Mouse (Mus musculus) kidney, embryonic 15.5 days (tissue): ENCODE results near the gene Rps7. TPM values are rescaled to one million over a fixed set of nuclear protein-coding genes. Genes with fewer than 3 reads are reported as not detected.

Experiments used
- ATAC-seq: fragments of 200-750 bp; cut with Nextera tagmentation; replicated peaks from 2 replicates; pipeline ENCODE4 v1.8.0; 2017; ENCODE audit warnings: moderate TSS enrichment; ENCODE audit not compliant: low FRiP score
- H3K27ac ChIP-seq: fragments of 300-500 bp; sonication (generic); 2 replicates; pipeline ENCODE4 v1.5.1; 2015; ENCODE audit warnings: mild to moderate bottlenecking, inconsistent platforms
- H3K27me3 ChIP-seq: fragments of 300-500 bp; sonication (generic); 2 replicates; pipeline ENCODE4 v1.6.1; 2015; ENCODE audit warnings: inconsistent platforms
- H3K36me3 ChIP-seq: fragments of 300-500 bp; sonication (generic); 2 replicates; pipeline ENCODE4 v1.6.1; 2015; ENCODE audit warnings: inconsistent platforms
- H3K4me1 ChIP-seq: fragments of 300-500 bp; sonication (generic); 2 replicates; pipeline ENCODE4 v1.6.1; 2015; ENCODE audit warnings: inconsistent platforms
- H3K4me2 ChIP-seq: fragments of 300-500 bp; sonication (generic); 2 replicates; pipeline ENCODE4 v1.6.1; 2015; ENCODE audit warnings: moderate library complexity, mild to moderate bottlenecking, inconsistent platforms
- H3K4me3 ChIP-seq: fragments of 300-500 bp; sonication (generic); replicated peaks from 2 replicates; pipeline ENCODE4 v1.5.1; 2015; ENCODE audit warnings: mild to moderate bottlenecking, inconsistent platforms
- H3K9ac ChIP-seq: fragments of 300-500 bp; sonication (generic); 2 replicates; pipeline ENCODE4 v1.6.1; 2015; ENCODE audit warnings: mild to moderate bottlenecking, inconsistent platforms
- H3K9me3 ChIP-seq: fragments of 300-500 bp; sonication (generic); replicated peaks from 2 replicates; pipeline ENCODE4 v1.6.1; 2016; ENCODE audit warnings: inconsistent platforms
- WGBS: fragments of 180-500 bp; shearing (Covaris S2); methylation state at CpG from one replicate; pipeline ENCODE4 v1.1.7; 2015; ENCODE audit warnings: mixed read lengths; 5-methylcytosine and 5-hydroxymethylcytosine counted together
- microRNA-seq: library from miRNA; unstranded; fragments of <30 nt; microRNA quantifications from one replicate; pipeline ENCODE4, GENCODE M21; 2016
- polyA plus RNA-seq: library from polyadenylated mRNA; unstranded; fragments of >200 nt; fragmentation: Nextera tagmentation; extraction: Ambion mirVana; gene quantifications from 2 replicates; pipeline ENCODE4 v1.2.1, GENCODE M21; 2015

Gene Rps7
- polyA plus RNA-seq, 1 experiment from 2014 or later, result 680 TPM

DNA sequence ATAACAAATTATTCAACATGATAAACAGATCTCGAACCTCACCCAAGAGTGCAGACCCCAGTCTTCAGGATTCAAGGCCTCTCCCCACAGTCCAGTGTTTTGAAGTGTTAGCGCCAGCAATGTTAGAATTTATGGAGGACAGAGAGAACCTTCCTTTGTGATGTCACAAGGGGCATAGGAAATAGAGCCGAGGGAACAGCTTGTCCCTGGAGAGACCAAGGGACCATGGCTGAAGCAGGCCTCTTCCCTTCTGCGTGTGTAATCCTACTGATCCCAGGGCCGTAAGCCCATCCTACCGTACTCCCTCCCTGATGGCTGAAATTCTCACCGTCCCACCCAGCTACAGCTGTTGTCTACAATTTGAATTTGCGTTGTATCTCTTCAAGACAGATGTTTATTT, 53.3 kb downstream of the Rps7 start, which contains the start of gene Allc:
Allc (minus strand) TSS at position 101 of the 400 bp plus-strand sequence.
- Histone ChIP-seq H3K4me1 (no peaks in the 10 kb centered on the region), H3K27me3 (no peaks in the 10 kb centered on the region), H3K27ac (no peak within 1 kb of the TSS), H3K4me2 (no peak within 1 kb of the TSS), H3K36me3 (no peaks in the 10 kb centered on the region), H3K4me3 (no peak within 1 kb of the TSS), H3K9me3 (no peaks in the 10 kb centered on the region), H3K9ac (no peak within 1 kb of the TSS)
- ATAC-seq, result no peak
- 83% methylated on average over 8 of the region's 8 CpGs for WGBS

Small RNA genes lying within 50 kb of the gene (microRNA-seq; reads per million reads assigned to microRNA genes)
- not detected for gene Mir6937

Other genes starting within 250 kb of the Rps7 start
- 0.12 TPM in 1 of 2 replicates, not detected in the other for gene Dcdc2c, start 83.6 kb downstream of the Rps7 start, polyA plus RNA-seq
- gene Allc, start 53.4 kb downstream of the Rps7 start, polyA plus RNA-seq, result not detected in 2 replicates
- 3.3 and 4.8 TPM in 2 replicates for gene Colec11, start 12.6 kb downstream of the Rps7 start, polyA plus RNA-seq
- gene Rnaseh1, start 13.6 kb upstream of the Rps7 start, polyA plus RNA-seq, result 33.4 and 34.2 TPM in 2 replicates
- gene Adi1, start 39.3 kb upstream of the Rps7 start, polyA plus RNA-seq, result 85.3 and 90.4 TPM in 2 replicates
- gene Trappc12, start 114.5 kb upstream of the Rps7 start, polyA plus RNA-seq, result 38.6 and 42.5 TPM in 2 replicates
- 33.9 and 36.6 TPM in 2 replicates for gene Eipr1, start 115.8 kb upstream of the Rps7 start, polyA plus RNA-seq